Mouse (Mus musculus) heart, adult 2 months (tissue): ENCODE data around the gene Gm20388. TPM values are rescaled to one million over a fixed set of nuclear protein-coding genes. Genes with fewer than 3 reads are reported as not detected.
A peak's percentile ranks its signal among the peaks of the same experiment; 100 is the strongest.

Experiments used
- DNase-seq, 2 experiments: peaks; one replicate each; pipeline ENCODE4 v3.0.0; 2021
- H3K27ac ChIP-seq: fragments of 200-600 bp; 2 replicates; pipeline ENCODE4 v1.8.1; 2022
- H3K27me3 ChIP-seq: fragments of 200-500 bp; 2 replicates; pipeline ENCODE4 v1.6.1; 2012; ENCODE audit warnings: mild to moderate bottlenecking, low read length, inconsistent platforms, mixed read lengths; ENCODE audit not compliant: control insufficient read depth, insufficient read depth
- H3K36me3 ChIP-seq: fragments of 200-500 bp; 2 replicates; pipeline ENCODE4 v1.6.1; 2012; ENCODE audit warnings: low read length, inconsistent platforms; ENCODE audit not compliant: control insufficient read depth, insufficient read depth
- H3K4me1 ChIP-seq: fragments of 200-500 bp; 2 replicates; pipeline ENCODE4 v1.6.1; 2011; ENCODE audit warnings: low read length; ENCODE audit not compliant: control insufficient read depth, insufficient read depth
- H3K4me3 ChIP-seq: fragments of 200-600 bp; 2 replicates; pipeline ENCODE4 v1.8.1; 2022
- H3K79me2 ChIP-seq: fragments of 200-500 bp; replicated peaks from 2 replicates; pipeline ENCODE4 v1.6.1; 2012; ENCODE audit warnings: mild to moderate bottlenecking, inconsistent platforms, low read length, moderate library complexity, mixed read lengths; ENCODE audit not compliant: control insufficient read depth, insufficient read depth
- H3K9ac ChIP-seq: fragments of 200-500 bp; 2 replicates; pipeline ENCODE4 v1.6.1; 2012; ENCODE audit warnings: low read depth, mild to moderate bottlenecking, control low read depth, inconsistent platforms, low read length, mixed read lengths
- CTCF ChIP-seq: fragments of 200-600 bp; IDR thresholded peaks from 2 replicates; pipeline ENCODE4 v1.8.1; 2022; ENCODE audit warnings: antibody characterized with exemption, mild to moderate bottlenecking, moderate library complexity
- EP300 ChIP-seq: fragments of 200-500 bp; IDR thresholded peaks from 2 replicates; pipeline ENCODE4 v1.6.1; 2011; ENCODE audit warnings: low read depth, low read length, control low read depth; ENCODE audit not compliant: insufficient read depth
- POLR2A ChIP-seq: fragments of 200-500 bp; IDR thresholded peaks from 2 replicates; pipeline ENCODE4 v1.6.1; 2011; ENCODE audit warnings: mild to moderate bottlenecking, low read depth, low read length, control low read depth; ENCODE audit not compliant: insufficient read depth
- WGBS: fragments of 180-500 bp; shearing (Covaris S2); methylation state at CpG from one replicate; pipeline ENCODE4 v1.1.7; 2018; 5-methylcytosine and 5-hydroxymethylcytosine counted together
- intact Hi-C: fragments of 180-260 bp; cut with DNase I; formaldehyde crosslinking; loops from one replicate; pipeline ENCODE4 v1.15.1; 2025
- polyA plus RNA-seq: library from polyadenylated mRNA; depleted of rRNA; stranded (reverse); fragments of >200 nt; gene quantifications from 2 replicates; pipeline ENCODE4 v1.2.3, GENCODE M21; 2012
- total RNA-seq, 2 experiments: library from RNA; stranded (reverse); gene quantifications; 2 replicates each; pipeline ENCODE4 v1.2.3; 2021

The Gm20388 gene
- total and polyA plus RNA-seq, 3 experiments = 1.8 to 32.3 TPM; not detected in 1

- TF ChIP-seq EP300 = no peak
- TF ChIP-seq POLR2A = no peak
- no peak for TF ChIP-seq CTCF
- WGBS = 93% methylated on average over 12 of the region's 12 CpGs
Observed at GRCm38 (mm10) chr8:124264671-124265070, 4354.0 kb downstream of the Gm20388 start.

GRCm38 (mm10) chr8:124265130-124265529, 4354.5 kb downstream of the Gm20388 start:
- Histone ChIP-seq H3K36me3 (no peaks in the 10 kb centered on the region), H3K9ac (no peak overlapping the region), H3K4me1 (peaks cover 26% of the 10 kb centered on the region), H3K4me3 (no peak overlapping the region), H3K27ac (peak overlapping the region; percentile 53; the same call in 1 of the 2 replicates), H3K79me2 (no peaks in the 10 kb centered on the region; the same call in 1 of the 2 replicates), H3K27me3 (no peaks in the 10 kb centered on the region)
- TF ChIP-seq EP300 (no peak), POLR2A (no peak), CTCF (no peak)
- no peak for DNase-seq
- intact Hi-C loops = no loop called here
- WGBS = 100% methylated on average over 2 of the region's 2 CpGs

More at GRCm38 (mm10) chr8:124264671-124265070, 4354.0 kb downstream of the Gm20388 start:
- Histone ChIP-seq H3K79me2 (no peaks in the 10 kb centered on the region; the same call in 1 of the 2 replicates), H3K4me3 (no peak overlapping the region), H3K4me1 (peaks cover 26% of the 10 kb centered on the region), H3K36me3 (no peaks in the 10 kb centered on the region), H3K9ac (no peak overlapping the region), H3K27ac (no peak overlapping the region), H3K27me3 (no peaks in the 10 kb centered on the region)
- intact Hi-C loops = no loop called here
- DNase-seq = no peak

GRCm38 (mm10) chr8:124265798-124266197, 4355.2 kb downstream of the Gm20388 start:
- Histone ChIP-seq H3K36me3 (no peaks in the 10 kb centered on the region), H3K4me3 (no peak overlapping the region), H3K27me3 (no peaks in the 10 kb centered on the region), H3K9ac (no peak overlapping the region), H3K4me1 (peaks cover 25% of the 10 kb centered on the region), H3K79me2 (no peaks in the 10 kb centered on the region; the same call in 1 of the 2 replicates), H3K27ac (peak overlapping the region; percentile 53; the same call in 1 of the 2 replicates)
- DNase-seq = peak; percentile 50 to 75
- 64% methylated on average over 8 of the region's 8 CpGs for WGBS
- TF ChIP-seq EP300 (peak; percentile 96), CTCF (no peak), POLR2A (no peak; the same call in 1 of the 2 replicates)
- intact Hi-C loops = no loop called here

GRCm38 (mm10) chr8:124267206-124267605, 4356.6 kb downstream of the Gm20388 start:
- Histone ChIP-seq H3K4me1 (peaks cover 26% of the 10 kb centered on the region), H3K36me3 (no peaks in the 10 kb centered on the region), H3K9ac (no peak overlapping the region), H3K4me3 (no peak overlapping the region), H3K27me3 (no peaks in the 10 kb centered on the region), H3K79me2 (no peaks in the 10 kb centered on the region; the same call in 1 of the 2 replicates), H3K27ac (no peak overlapping the region)
- intact Hi-C loops = no loop called here
- WGBS = 82% methylated on average over 4 of the region's 4 CpGs
- no peak for DNase-seq
- no peak for TF ChIP-seq POLR2A
- no peak for TF ChIP-seq CTCF
- no peak for TF ChIP-seq EP300

- Histone ChIP-seq H3K4me1 (peaks cover 16% of the 10 kb centered on the region), H3K4me3 (no peak overlapping the region), H3K27me3 (no peaks in the 10 kb centered on the region), H3K36me3 (no peaks in the 10 kb centered on the region), H3K79me2 (peaks cover 3% of the 10 kb centered on the region; the same call in 1 of the 2 replicates), H3K27ac (peak overlapping the region; percentile 31; the same call in 1 of the 2 replicates), H3K9ac (no peak overlapping the region)
- intact Hi-C loops = no loop called here
- no peak for TF ChIP-seq CTCF
- TF ChIP-seq EP300 = peak; percentile 69; the same call in 1 of the 2 replicates
- WGBS = 72% methylated on average over 6 of the region's 6 CpGs
- DNase-seq = peak in 1 of 2 experiments; percentile 46
Observed at GRCm38 (mm10) chr8:124270504-124270903, 4359.9 kb downstream of the Gm20388 start.

GRCm38 (mm10) chr8:124270904-124271303, 4360.3 kb downstream of the Gm20388 start:
- H3K27me3 ChIP-seq = no peaks in the 10 kb centered on the region
- H3K4me1 ChIP-seq = peaks cover 15% of the 10 kb centered on the region; the same call in 1 of the 2 replicates
- peak overlapping the region; percentile 31; the same call in 1 of the 2 replicates for H3K27ac ChIP-seq
- intact Hi-C loops = no loop called here
- TF ChIP-seq CTCF (no peak), POLR2A (no peak), EP300 (no peak)
- no peaks in the 10 kb centered on the region for H3K36me3 ChIP-seq
- H3K4me3 ChIP-seq = no peak overlapping the region
- peaks cover 3% of the 10 kb centered on the region; the same call in 1 of the 2 replicates for H3K79me2 ChIP-seq
- no peak overlapping the region for H3K9ac ChIP-seq
- no peak for DNase-seq
- WGBS = 77% methylated on average over 11 of the region's 11 CpGs
